Mouse (Mus musculus): ENCODE measurements around the gene Baz2b. TPM values are rescaled to one million over a fixed set of nuclear protein-coding genes. Genes with fewer than 3 reads are reported as not detected.

The Baz2b gene
- total and polyA plus RNA-seq, 3 experiments = 5.7 to 11.4 TPM; not detected in 1

- H3K4me1 ChIP-seq (ENCODE audit: control insufficient read depth in 1 of 2, insufficient read depth in 2 of 2, low read length in 2 of 2) = peaks cover 7 to 8% of the 10 kb centered on the region in 2 experiments; a peak in 3 of 4 replicates
- no peak overlapping the region for H3K27ac ChIP-seq (ENCODE audit: control insufficient read depth, low read depth, low read length)
- TF ChIP-seq ZKSCAN1 (IDR thresholded peaks at IDR 0.05; ENCODE audit: low read depth, low read length) (no peak), POLR2AphosphoS5 (IDR thresholded peaks at IDR 0.05; ENCODE audit: borderline replicate concordance, low read depth, low read length) (no peak), ZNF384 (IDR thresholded peaks at IDR 0.05; ENCODE audit: low read depth, low read length) (no peak), UBTF (IDR thresholded peaks at IDR 0.05; ENCODE audit: borderline replicate concordance, insufficient read depth, low read depth, low read length) (no peak), ETS1 (IDR thresholded peaks at IDR 0.05; ENCODE audit: low read depth, low read length) (no peak), NELFE (IDR thresholded peaks at IDR 0.05; ENCODE audit: low read depth, low read length) (no peak), MYB (IDR thresholded peaks at IDR 0.05; ENCODE audit: low read depth, low read length) (no peak), USF2 (IDR thresholded peaks at IDR 0.05; ENCODE audit: borderline replicate concordance in 1 of 2, insufficient read depth in 1 of 2, low read depth in 1 of 2, low read length in 2 of 2) (no peak), ELF1 (IDR thresholded peaks at IDR 0.05; ENCODE audit: low read depth, low read length) (no peak), TAL1 (IDR thresholded peaks at IDR 0.05; ENCODE audit: low read length) (no peak), POLR2AphosphoS2 (IDR thresholded peaks at IDR 0.05; ENCODE audit: low read length) (no peak), TCF12 (IDR thresholded peaks at IDR 0.05; ENCODE audit: low read depth, low read length) (no peak), CHD2 (IDR thresholded peaks at IDR 0.05; ENCODE audit: low read length) (no peak), EP300 (IDR thresholded peaks at IDR 0.05; ENCODE audit: low read depth in 1 of 2, low read length in 2 of 2) (no peak), E2F4 (IDR thresholded peaks at IDR 0.05; ENCODE audit: borderline replicate concordance, low read depth, low read length) (no peak), SIN3A (IDR thresholded peaks at IDR 0.05; ENCODE audit: low read length) (no peak), CHD1 (IDR thresholded peaks at IDR 0.05; ENCODE audit: low read depth, low read length) (no peak), ZC3H11A (IDR thresholded peaks at IDR 0.05; ENCODE audit: low read depth, low read length) (no peak), MYC (IDR thresholded peaks at IDR 0.05; ENCODE audit: low read depth, low read length) (no peak)
- H3K9ac ChIP-seq (ENCODE audit: control insufficient read depth, low read depth, low read length, poor library complexity, severe bottlenecking) = no peak overlapping the region
- no peak overlapping the region for H3K4me3 ChIP-seq (ENCODE audit: control insufficient read depth in 1 of 2, insufficient read depth in 1 of 2, low read depth in 2 of 2, low read length in 2 of 2)
- no peak for DNase-seq (ENCODE audit: low read depth, low spot score)
- H3K9me3 ChIP-seq (replicated peaks; ENCODE audit: insufficient read depth, low read length) = no peaks in the 10 kb centered on the region
- no peaks in the 10 kb centered on the region for H3K79me2 ChIP-seq (ENCODE audit: control insufficient read depth, insufficient read depth, low read length, poor library complexity)
- H3K36me3 ChIP-seq (ENCODE audit: control insufficient read depth in 1 of 2, insufficient read depth in 2 of 2, low read length in 2 of 2) = peaks cover 0 to 16% of the 10 kb centered on the region in 2 experiments; a peak in 2 of 4 replicates
- no peaks in the 10 kb centered on the region for H3K27me3 ChIP-seq (ENCODE audit: control insufficient read depth in 1 of 2, insufficient read depth in 2 of 2, low read length in 2 of 2)
These were observed 209.4 kb downstream of the Baz2b start for GRCm38 (mm10) chr2:60000268-60000667.

- H3K9ac ChIP-seq (ENCODE audit: control insufficient read depth, low read depth, low read length, poor library complexity, severe bottlenecking) = no peak overlapping the region
- no peaks in the 10 kb centered on the region for H3K79me2 ChIP-seq (ENCODE audit: control insufficient read depth, insufficient read depth, low read length, poor library complexity)
- peaks cover 0 to 2% of the 10 kb centered on the region in 2 experiments; a peak in 2 of 4 replicates for H3K4me1 ChIP-seq (ENCODE audit: control insufficient read depth in 1 of 2, insufficient read depth in 2 of 2, low read length in 2 of 2)
- no peak overlapping the region for H3K27ac ChIP-seq (ENCODE audit: control insufficient read depth, low read depth, low read length)
- peaks cover 0 to 9% of the 10 kb centered on the region in 2 experiments; a peak in 2 of 4 replicates for H3K36me3 ChIP-seq (ENCODE audit: control insufficient read depth in 1 of 2, insufficient read depth in 2 of 2, low read length in 2 of 2)
- H3K27me3 ChIP-seq (ENCODE audit: control insufficient read depth in 1 of 2, insufficient read depth in 2 of 2, low read length in 2 of 2) = no peaks in the 10 kb centered on the region
- H3K4me3 ChIP-seq (ENCODE audit: control insufficient read depth in 1 of 2, insufficient read depth in 1 of 2, low read depth in 2 of 2, low read length in 2 of 2) = no peak overlapping the region
- TF ChIP-seq MAZ (IDR thresholded peaks at IDR 0.05; ENCODE audit: low read depth, low read length) (no peak), TBP (IDR thresholded peaks at IDR 0.05; ENCODE audit: low read depth, low read length) (no peak), ELF1 (IDR thresholded peaks at IDR 0.05; ENCODE audit: low read depth, low read length) (no peak), TAL1 (IDR thresholded peaks at IDR 0.05; ENCODE audit: low read length) (no peak), POLR2A (IDR thresholded peaks at IDR 0.05; ENCODE audit: control insufficient read depth in 1 of 2, insufficient read depth in 1 of 2, low read depth in 1 of 2, low read length in 2 of 2, poor library complexity in 1 of 2) (no peak), MYB (IDR thresholded peaks at IDR 0.05; ENCODE audit: low read depth, low read length) (no peak), RCOR1 (IDR thresholded peaks at IDR 0.05; ENCODE audit: low read depth, low read length) (no peak), EP300 (IDR thresholded peaks at IDR 0.05; ENCODE audit: low read depth in 1 of 2, low read length in 2 of 2) (no peak), ZKSCAN1 (IDR thresholded peaks at IDR 0.05; ENCODE audit: low read depth, low read length) (no peak), MAX (IDR thresholded peaks at IDR 0.05; ENCODE audit: low read length) (no peak), RAD21 (IDR thresholded peaks at IDR 0.05; ENCODE audit: low read depth, low read length) (no peak), UBTF (IDR thresholded peaks at IDR 0.05; ENCODE audit: borderline replicate concordance, insufficient read depth, low read depth, low read length) (no peak), CTCF (IDR thresholded peaks at IDR 0.05 in 2 of 3, conservative IDR thresholded peaks at IDR 0.05 in 1 of 3; ENCODE audit: control insufficient read depth in 1 of 3, insufficient read depth in 1 of 3, low read depth in 2 of 3, low read length in 3 of 3, poor library complexity in 1 of 3, severe bottlenecking in 1 of 3) (no peak), GATA1 (IDR thresholded peaks at IDR 0.05; ENCODE audit: low read depth, low read length) (no peak), TCF12 (IDR thresholded peaks at IDR 0.05; ENCODE audit: low read depth, low read length) (no peak), USF1 (IDR thresholded peaks at IDR 0.05; ENCODE audit: low read depth, low read length) (no peak), USF2 (IDR thresholded peaks at IDR 0.05; ENCODE audit: borderline replicate concordance in 1 of 2, insufficient read depth in 1 of 2, low read depth in 1 of 2, low read length in 2 of 2) (no peak), CHD2 (IDR thresholded peaks at IDR 0.05; ENCODE audit: low read length) (no peak)
- no peaks in the 10 kb centered on the region for H3K9me3 ChIP-seq (replicated peaks; ENCODE audit: insufficient read depth, low read length)
- DNase-seq (ENCODE audit: low read depth, low spot score) = peak; percentile 35
These were observed 212.0 kb downstream of the Baz2b start for GRCm38 (mm10) chr2:59997479-59998228.
